Mouse (Mus musculus): ENCODE measurements around the gene Jmy. TPM values are rescaled to one million over a fixed set of nuclear protein-coding genes. Genes with fewer than 3 reads are reported as not detected.
"Not testable (repeated sequence)": the region's sequence is repeated elsewhere in the genome, so short reads cannot be mapped to it uniquely, and the experiment has no call there.

Gene Jmy
- total and polyA plus RNA-seq, 2 experiments from 2014 or later: 7.8 to 22.0 TPM

DNA sequence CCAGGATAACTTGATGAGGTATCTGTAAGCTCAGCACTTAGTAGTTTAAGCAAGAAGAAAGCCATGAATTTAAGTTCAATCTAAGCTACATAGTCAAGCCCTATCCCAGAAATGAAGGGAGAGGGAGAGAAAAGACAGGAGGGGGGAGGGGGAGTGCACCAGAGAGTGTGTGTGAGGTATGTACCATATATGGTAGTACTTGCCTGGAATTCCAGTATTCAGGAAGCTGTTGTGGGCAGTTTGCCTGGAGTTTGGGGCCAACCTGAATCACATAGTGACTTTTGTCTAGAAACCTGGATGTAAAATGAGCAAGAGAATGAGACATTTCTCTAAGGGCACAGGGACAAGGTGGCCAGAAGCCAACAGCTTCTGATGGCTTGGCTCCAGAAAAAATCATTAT lies 17.6 kb upstream of the Jmy start:
- H3K27me3 ChIP-seq (ENCODE audit: insufficient read depth, low read length): no peaks in the 10 kb centered on the region
- no peak overlapping the region for H3K27ac ChIP-seq (ENCODE audit: low read depth, low read length)
- no peak for TF ChIP-seq CTCF (IDR thresholded peaks at IDR 0.05)

GRCm38 (mm10) chr13:93514000-93514795 lies 14.6 kb upstream of the Jmy start:
- H3K27ac ChIP-seq (ENCODE audit: low read depth, low read length): no peak overlapping the region
- DNase-seq (ENCODE audit: low spot score) (no peak), ATAC-seq (ENCODE audit: low FRiP score) (no peak)
- H3K36me3 ChIP-seq (ENCODE audit: insufficient read depth, low read length): no peaks in the 10 kb centered on the region
- no peak overlapping the region for H3K9ac ChIP-seq (replicated peaks; ENCODE audit: low read length, poor library complexity, severe bottlenecking)
- TF ChIP-seq CTCF (IDR thresholded peaks at IDR 0.05): no peak
- H3K4me3 ChIP-seq (ENCODE audit: low read depth, low read length): no peak overlapping the region
- H3K27me3 ChIP-seq (ENCODE audit: insufficient read depth, low read length): no peaks in the 10 kb centered on the region
- 90% methylated on average over 10 of the region's 10 CpGs for WGBS
- H3K4me1 ChIP-seq (ENCODE audit: insufficient read depth, low read length): no peaks in the 10 kb centered on the region
- no peak overlapping the region for H3K4me2 ChIP-seq (ENCODE audit: low read depth, low read length, poor library complexity, severe bottlenecking)
- no peaks in the 10 kb centered on the region for H3K9me3 ChIP-seq (ENCODE audit: low read length)

More for the DNA sequence above, 17.6 kb upstream of the Jmy start:
- no peaks in the 10 kb centered on the region for H3K36me3 ChIP-seq (ENCODE audit: insufficient read depth, low read length)
- H3K4me2 ChIP-seq (ENCODE audit: low read depth, low read length, poor library complexity, severe bottlenecking): no peak overlapping the region
- DNase-seq (ENCODE audit: low spot score) (no peak), ATAC-seq (ENCODE audit: low FRiP score) (no peak)
- H3K4me3 ChIP-seq (ENCODE audit: low read depth, low read length): no peak overlapping the region
- no peak overlapping the region for H3K9ac ChIP-seq (replicated peaks; ENCODE audit: low read length, poor library complexity, severe bottlenecking)
- no peaks in the 10 kb centered on the region for H3K4me1 ChIP-seq (ENCODE audit: insufficient read depth, low read length)
- H3K9me3 ChIP-seq (ENCODE audit: low read length): no peaks in the 10 kb centered on the region

DNA sequence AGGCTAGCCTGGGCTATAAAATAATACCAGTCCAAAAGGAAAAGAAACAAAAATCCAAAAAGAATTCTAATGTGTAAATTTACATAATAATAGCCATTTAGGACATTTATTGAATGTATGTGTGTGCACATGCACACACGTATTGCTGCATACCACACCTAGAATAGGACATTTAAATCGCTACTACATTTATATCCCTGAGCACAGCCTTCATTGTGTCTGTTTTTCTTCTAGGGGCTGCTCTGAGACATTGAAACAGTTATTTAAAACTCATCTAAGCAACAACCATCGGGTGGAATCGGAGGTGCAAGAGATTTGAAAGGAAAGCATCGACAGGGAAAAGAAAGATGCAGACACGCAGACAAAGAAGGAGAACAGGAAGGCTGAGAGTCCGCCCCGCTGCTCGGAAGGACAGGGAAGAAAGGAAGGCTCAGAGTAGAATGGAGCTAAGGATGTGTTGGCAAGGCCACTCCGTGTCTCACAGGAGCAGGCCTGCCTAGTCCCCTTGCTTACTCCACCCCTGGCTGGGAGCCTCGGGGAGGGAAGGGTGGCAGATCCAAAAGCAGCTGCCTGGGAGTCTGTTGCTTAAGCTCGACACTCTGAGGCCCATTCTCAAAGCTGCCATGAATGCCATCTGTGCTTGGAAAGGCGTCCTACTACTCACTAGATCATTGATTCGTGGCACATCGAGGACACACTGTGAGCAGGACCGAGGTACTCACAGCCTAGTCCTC lies 11.0 kb upstream of the Jmy start:
- ATAC-seq (ENCODE audit: low FRiP score) (no peak), DNase-seq (ENCODE audit: low spot score) (peak; percentile 25)
- H3K9ac ChIP-seq (replicated peaks; ENCODE audit: low read length, poor library complexity, severe bottlenecking): no peak overlapping the region
- H3K9me3 ChIP-seq (ENCODE audit: low read length): no peaks in the 10 kb centered on the region
- H3K4me2 ChIP-seq (ENCODE audit: low read depth, low read length, poor library complexity, severe bottlenecking): no peak overlapping the region
- no peaks in the 10 kb centered on the region for H3K4me1 ChIP-seq (ENCODE audit: insufficient read depth, low read length)
- TF ChIP-seq CTCF (IDR thresholded peaks at IDR 0.05): no peak
- whole genome bisulfite sequencing: 43% methylated on average over 16 of the region's 16 CpGs
- H3K4me3 ChIP-seq (ENCODE audit: low read depth, low read length): no peak overlapping the region
- H3K36me3 ChIP-seq (ENCODE audit: insufficient read depth, low read length): no peaks in the 10 kb centered on the region
- H3K27ac ChIP-seq (ENCODE audit: low read depth, low read length): peak overlapping the region; percentile 20; the same call in 1 of the 2 replicates
- H3K27me3 ChIP-seq (ENCODE audit: insufficient read depth, low read length): no peaks in the 10 kb centered on the region

DNA sequence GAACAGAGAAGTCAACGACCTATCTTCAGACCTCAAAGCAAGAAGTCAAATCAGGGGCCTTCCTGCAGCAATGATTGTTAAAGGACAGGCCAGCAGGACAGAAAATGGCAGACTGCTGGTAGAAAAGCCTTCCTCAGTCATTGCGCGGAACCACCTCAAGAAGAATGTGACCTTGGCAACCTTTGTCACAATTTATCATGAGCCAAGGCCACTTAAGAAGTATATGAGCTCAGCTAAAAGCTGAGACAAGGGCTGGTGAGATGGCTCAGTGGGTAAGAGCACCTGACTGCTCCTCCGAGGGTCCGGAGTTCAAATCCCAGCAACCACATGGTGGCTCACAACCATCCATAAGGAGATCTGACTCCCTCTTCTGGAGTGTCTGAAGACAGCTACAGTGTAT lies 7.3 kb upstream of the Jmy start:
- not testable (repeated sequence) for H3K27me3 ChIP-seq (ENCODE audit: insufficient read depth, low read length); H3K4me3 ChIP-seq (ENCODE audit: low read depth, low read length); H3K4me2 ChIP-seq (ENCODE audit: low read depth, low read length, poor library complexity, severe bottlenecking); H3K9ac ChIP-seq (replicated peaks; ENCODE audit: low read length, poor library complexity, severe bottlenecking); H3K27ac ChIP-seq (ENCODE audit: low read depth, low read length); ATAC-seq (ENCODE audit: low FRiP score); H3K4me1 ChIP-seq (ENCODE audit: insufficient read depth, low read length); DNase-seq (ENCODE audit: low spot score); H3K9me3 ChIP-seq (ENCODE audit: low read length); H3K36me3 ChIP-seq (ENCODE audit: insufficient read depth, low read length)
- WGBS: 94% methylated on average over 5 of the region's 5 CpGs

DNA sequence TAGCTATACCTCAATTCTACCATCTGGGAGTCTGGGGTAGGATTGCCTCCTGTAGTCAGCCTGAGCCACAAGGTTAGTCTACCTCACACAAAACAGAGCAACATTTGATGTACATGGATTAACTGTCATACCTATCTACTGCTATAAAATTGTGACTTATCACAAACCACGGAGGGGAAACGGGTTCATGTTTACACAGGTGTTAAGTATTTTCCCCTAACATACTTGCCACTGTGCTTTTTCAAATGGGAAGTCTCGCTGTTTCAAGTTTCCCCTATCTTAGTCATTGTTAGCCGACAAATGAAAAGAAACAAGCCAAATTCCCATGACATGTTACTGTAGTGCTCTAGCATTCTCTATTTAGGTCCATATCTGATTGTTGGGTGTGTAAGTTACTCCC lies 2.1 kb upstream of the Jmy start:
- no peaks in the 10 kb centered on the region for H3K36me3 ChIP-seq (ENCODE audit: insufficient read depth, low read length)
- no peaks in the 10 kb centered on the region for H3K9me3 ChIP-seq (ENCODE audit: low read length)
- H3K4me3 ChIP-seq (ENCODE audit: low read depth, low read length): no peak overlapping the region
- no peak overlapping the region for H3K9ac ChIP-seq (replicated peaks; ENCODE audit: low read length, poor library complexity, severe bottlenecking)
- H3K27me3 ChIP-seq (ENCODE audit: insufficient read depth, low read length): no peaks in the 10 kb centered on the region
- no peak for TF ChIP-seq CTCF (IDR thresholded peaks at IDR 0.05)
- 74% methylated on average over 4 of the region's 4 CpGs for WGBS
- H3K27ac ChIP-seq (ENCODE audit: low read depth, low read length): no peak overlapping the region
- no peak for DNase-seq (ENCODE audit: low spot score)
- no peak overlapping the region for H3K4me2 ChIP-seq (ENCODE audit: low read depth, low read length, poor library complexity, severe bottlenecking)
- no peak for ATAC-seq (ENCODE audit: low FRiP score)
- peaks cover 8% of the 10 kb centered on the region for H3K4me1 ChIP-seq (ENCODE audit: insufficient read depth, low read length)

GRCm38 (mm10) chr13:93499973-93500633 lies 495 bp upstream of the Jmy start:
- Histone ChIP-seq H3K4me3 (ENCODE audit: low read depth, low read length) (peak overlapping the region; percentile 99), H3K4me2 (ENCODE audit: low read depth, low read length, poor library complexity, severe bottlenecking) (peak overlapping the region; percentile 81), H3K4me1 (ENCODE audit: insufficient read depth, low read length) (peaks cover 8% of the 10 kb centered on the region), H3K9ac (replicated peaks; ENCODE audit: low read length, poor library complexity, severe bottlenecking) (peak overlapping the region; percentile 50), H3K27ac (ENCODE audit: low read depth, low read length) (peak overlapping the region; percentile 92), H3K27me3 (ENCODE audit: insufficient read depth, low read length) (no peaks in the 10 kb centered on the region), H3K36me3 (ENCODE audit: insufficient read depth, low read length) (no peaks in the 10 kb centered on the region), H3K9me3 (ENCODE audit: low read length) (no peaks in the 10 kb centered on the region)
- TF ChIP-seq CTCF (IDR thresholded peaks at IDR 0.05): no peak
- no peak for DNase-seq (ENCODE audit: low spot score)
- 4% methylated on average over 12 of the region's 12 CpGs for WGBS
- ATAC-seq (ENCODE audit: low FRiP score): no peak

Data from midbrain, postnatal 0 days (tissue).